Mouse (Mus musculus) gastrocnemius, postnatal 4 days (tissue): ENCODE measurements around the gene Scpep1. TPM values are rescaled to one million over a fixed set of nuclear protein-coding genes. Genes with fewer than 3 reads are reported as not detected.
"Not testable (repeated sequence)": the region's sequence is repeated elsewhere in the genome, so short reads cannot be mapped to it uniquely, and the experiment has no call there.

Experiments used
- DNase-seq, 2 experiments: peaks; one replicate each; pipeline ENCODE4 v3.0.0; 2021 to 2022; ENCODE audit warnings: low spot score in 2 of 2, mixed read lengths in 2 of 2
- long read RNA-seq, 2 experiments: library from polyadenylated mRNA; stranded (forward); transcript quantifications; one replicate each; pipeline ENCODE4 v2.0.0; 2021
- total RNA-seq, 2 experiments: library from RNA; stranded (reverse); gene quantifications; 2 replicates each; pipeline ENCODE4 v1.2.3; 2021

The Scpep1 gene
- total RNA-seq: 10 to 100 TPM; 37.2 to 44.1 TPM
- long read RNA-seq, experiment 1, transcript Scpep1-201 (13 exons, 2,097 nt): major isoform, 82 of 87 reads
- long read RNA-seq, experiment 1, partial matches to known transcripts: 2 of 87 reads
- long read RNA-seq, experiment 1, other reads (novel, unspliced or antisense): 3 of 87 reads
- long read RNA-seq, experiment 2, transcript Scpep1-201 (13 exons, 2,097 nt): major isoform, 87 of 99 reads
- long read RNA-seq, experiment 2, partial matches to known transcripts: 6 of 99 reads
- long read RNA-seq, experiment 2, other reads (novel, unspliced or antisense): 6 of 99 reads

GRCm38 (mm10) chr11:88955217-88955969 is at the start of gene Scpep1:
Gene Scpep1 (minus strand): TSS chr11:88955465.
- peak; percentile 91 to 98 for DNase-seq

DNA sequence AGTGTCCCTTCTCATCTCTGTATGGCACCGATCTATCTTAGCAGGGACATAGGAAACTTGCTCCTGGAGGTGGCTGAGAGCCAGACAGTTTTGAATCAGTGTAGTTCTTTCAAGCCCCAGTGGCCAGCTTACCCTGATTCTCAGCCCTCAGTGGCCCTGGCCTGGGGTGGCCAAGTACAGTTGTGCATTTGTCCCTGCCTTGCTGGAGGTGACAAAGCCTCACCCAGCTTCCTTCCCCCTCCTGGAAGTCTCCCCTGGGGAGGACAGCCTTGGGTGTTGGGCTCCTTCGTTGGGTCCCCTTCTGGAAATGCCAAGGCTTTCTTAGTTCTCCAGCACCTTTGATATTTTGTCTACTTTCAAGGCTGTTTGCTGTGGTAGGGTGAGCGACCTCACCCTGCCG is 48.5 kb upstream of the Scpep1 start:
- DNase-seq: no peak

GRCm38 (mm10) chr11:89003078-89003477 is 47.8 kb upstream of the Scpep1 start:
- no peak for DNase-seq

- peak in 1 of 2 experiments; percentile 6 for DNase-seq
Observed at GRCm38 (mm10) chr11:89002621-89003020, 47.4 kb upstream of the Scpep1 start.

GRCm38 (mm10) chr11:89002068-89002467 is 46.8 kb upstream of the Scpep1 start:
- no peak for DNase-seq

DNA sequence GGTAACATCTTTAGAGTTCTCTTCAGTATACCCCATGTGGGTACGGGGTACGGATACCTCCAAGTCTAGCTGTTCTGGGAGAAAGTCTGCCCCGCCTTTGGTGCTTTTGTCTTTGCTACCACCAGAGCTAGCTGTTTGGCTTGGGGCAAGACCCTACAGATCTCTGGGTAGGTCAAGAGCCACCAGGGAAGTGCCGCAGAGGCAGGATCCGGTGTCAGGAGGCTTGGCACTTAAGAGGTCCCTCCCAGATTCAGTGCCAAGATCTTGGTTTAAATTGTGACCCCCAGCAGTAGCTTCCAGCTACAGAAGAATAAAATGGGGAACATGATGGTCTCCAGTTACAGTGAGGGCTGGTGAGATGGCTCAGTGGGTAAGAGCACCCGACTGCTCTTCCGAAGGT is 46.3 kb upstream of the Scpep1 start:
- no peak for DNase-seq

- DNase-seq: no peak
Observed at GRCm38 (mm10) chr11:89000527-89000819, 45.2 kb upstream of the Scpep1 start.

- DNase-seq: peak in 1 of 2 experiments; percentile 41
Observed at GRCm38 (mm10) chr11:88999723-89000526, 44.7 kb upstream of the Scpep1 start.

DNA sequence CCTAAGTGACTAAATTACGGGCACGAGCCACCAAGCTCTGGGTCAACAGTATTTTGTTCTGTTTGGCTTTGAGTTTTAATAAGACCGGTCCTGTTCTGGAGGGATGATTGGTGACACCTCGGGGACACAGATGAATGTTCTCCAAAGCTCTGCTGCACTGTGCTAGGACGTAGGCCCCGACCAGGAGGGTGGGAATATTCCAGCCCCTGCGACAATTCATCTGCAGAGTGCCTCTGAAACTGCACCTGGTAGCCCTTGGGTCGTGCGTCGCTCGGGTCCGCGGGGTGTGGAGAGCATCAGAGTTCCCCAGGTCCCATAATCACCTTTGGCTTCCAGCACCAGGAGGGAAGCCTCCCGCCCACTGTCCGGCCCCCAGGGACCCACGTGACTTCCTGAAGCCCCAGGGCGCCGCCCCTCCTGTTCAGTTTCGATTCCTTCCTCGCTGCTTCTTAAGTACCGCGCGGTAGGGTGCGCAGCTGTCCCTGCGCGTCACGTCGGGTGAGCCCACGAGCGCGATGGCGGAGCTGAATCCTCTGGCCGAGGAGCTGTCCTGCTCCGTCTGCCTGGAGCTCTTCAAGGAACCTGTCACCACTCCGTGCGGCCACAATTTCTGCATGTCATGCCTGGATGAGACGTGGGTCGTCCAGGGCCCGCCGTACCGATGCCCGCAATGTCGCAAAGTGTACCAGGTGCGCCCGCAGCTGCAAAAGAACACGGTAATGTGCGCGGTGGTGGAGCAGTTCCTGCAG is 43.9 kb upstream of the Scpep1 start, which contains the start of gene Trim25:
Gene Trim25, plus strand, starts transcription at position 403 of the 749 bp plus-strand sequence.
- DNase-seq: peak; percentile 80 to 92

DNA sequence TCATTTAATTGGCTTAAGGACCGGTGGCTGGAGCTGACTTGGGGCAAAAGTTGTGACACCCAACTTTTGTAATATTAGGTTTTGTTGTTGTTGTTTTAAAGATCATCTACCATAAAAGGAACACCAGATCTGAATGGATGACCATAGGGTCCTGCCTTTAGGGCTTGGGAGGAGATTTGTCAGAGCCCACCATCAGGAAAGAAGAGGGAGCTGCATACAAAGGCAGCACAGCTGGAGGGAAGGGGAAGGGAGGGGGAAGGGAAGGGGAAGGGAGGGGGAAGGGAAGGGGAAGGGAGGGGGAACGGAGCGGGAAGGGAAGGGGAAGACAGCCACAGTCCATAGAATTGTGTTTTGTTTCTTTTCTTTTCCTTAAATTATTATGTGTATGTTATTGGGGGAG is 43.1 kb upstream of the Scpep1 start:
- DNase-seq: no peak

GRCm38 (mm10) chr11:88997343-88997742 is 42.1 kb upstream of the Scpep1 start:
- not testable (repeated sequence) for DNase-seq

GRCm38 (mm10) chr11:88996427-88996826 is 41.2 kb upstream of the Scpep1 start:
- peak in 1 of 2 experiments; percentile 6 for DNase-seq

GRCm38 (mm10) chr11:88995616-88996015 is 40.4 kb upstream of the Scpep1 start:
- DNase-seq: no peak

GRCm38 (mm10) chr11:88994492-88994891 is 39.2 kb upstream of the Scpep1 start:
- DNase-seq: no peak

DNA sequence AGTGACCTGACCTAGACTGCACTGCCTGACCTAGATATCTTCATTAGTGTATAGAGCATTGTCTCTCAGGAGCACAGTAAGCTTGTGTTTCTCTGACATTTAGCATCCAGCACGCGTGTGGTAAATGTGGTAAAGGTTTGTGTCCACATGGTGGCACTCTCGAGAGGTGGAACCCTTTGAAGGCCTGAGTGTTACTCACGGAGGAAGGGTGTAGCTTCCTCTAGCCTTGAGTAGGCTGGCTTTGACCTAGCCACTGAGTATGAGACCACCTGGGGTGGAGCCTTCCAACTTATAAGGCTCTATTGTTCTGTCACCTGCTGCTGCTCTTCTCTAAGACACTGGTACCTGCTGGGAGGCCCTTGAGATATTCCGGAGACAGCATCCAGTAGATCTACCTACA is 38.4 kb upstream of the Scpep1 start:
- peak in 1 of 2 experiments; percentile 37 for DNase-seq

DNA sequence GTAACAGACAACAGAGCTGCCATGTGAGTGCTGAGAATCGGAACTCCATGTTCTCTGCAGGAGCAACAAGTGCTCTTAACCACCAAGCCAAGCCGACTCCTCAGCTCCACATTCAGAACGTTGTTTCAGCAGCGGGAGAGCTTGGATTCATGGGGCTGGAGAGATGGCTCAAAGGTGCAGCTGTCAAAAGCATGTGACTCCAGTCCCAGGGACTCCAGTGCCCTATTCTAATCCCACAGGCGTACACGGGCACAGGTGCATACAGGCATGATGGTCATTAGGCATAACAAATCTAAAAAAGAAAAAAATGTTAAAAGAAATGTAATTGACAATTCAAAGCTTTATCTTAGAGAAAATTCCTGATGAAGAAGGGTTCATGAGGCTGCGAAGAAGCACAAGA is 37.9 kb upstream of the Scpep1 start:
- DNase-seq: peak in 1 of 2 experiments; percentile 6

DNA sequence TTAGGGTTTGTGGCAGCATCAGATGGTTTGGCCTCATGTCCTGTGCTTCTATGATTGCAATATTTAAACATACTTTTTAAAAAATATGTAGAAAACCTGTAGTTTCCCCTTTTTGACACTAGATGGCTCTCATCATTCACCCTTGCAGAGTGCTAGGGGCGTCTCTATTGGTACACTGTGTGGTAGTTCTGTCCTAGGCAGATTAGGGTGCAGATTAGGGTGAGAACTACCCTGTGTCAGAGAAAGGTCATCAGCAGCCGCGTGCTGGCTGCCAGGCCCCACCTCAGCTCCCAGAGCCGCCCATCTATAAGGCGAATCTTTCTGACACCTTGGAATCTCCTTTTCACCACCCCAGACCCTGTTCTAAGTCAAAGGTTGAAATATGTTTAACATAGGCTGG is 34.3 kb upstream of the Scpep1 start:
- DNase-seq: no peak

GRCm38 (mm10) chr11:88988956-88989355 is 33.7 kb upstream of the Scpep1 start:
- no peak for DNase-seq

GRCm38 (mm10) chr11:88986616-88987015 is 31.4 kb upstream of the Scpep1 start:
- DNase-seq: no peak

DNA sequence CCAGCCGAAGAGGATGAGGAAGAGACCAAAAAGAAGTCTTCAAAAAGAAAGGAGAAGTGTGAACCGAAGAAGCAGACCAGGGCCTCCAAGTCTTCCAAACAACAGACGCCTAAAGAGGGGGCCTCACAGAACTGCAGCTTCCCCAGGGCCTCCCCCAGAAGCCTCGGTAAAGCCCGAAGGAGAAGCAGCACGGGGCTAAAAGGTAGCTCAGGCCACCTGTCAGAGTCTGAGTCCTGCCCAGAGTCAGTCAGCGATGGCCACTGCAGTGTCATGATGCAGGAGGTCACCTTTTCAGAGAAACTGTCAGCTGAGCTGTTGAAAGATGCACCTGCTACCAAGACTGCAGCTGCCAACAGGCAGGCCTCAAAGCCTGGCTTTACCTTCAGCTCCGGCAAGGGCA is 26.1 kb upstream of the Scpep1 start:
- DNase-seq: no peak

GRCm38 (mm10) chr11:88977188-88977587 is 21.9 kb upstream of the Scpep1 start:
- DNase-seq: no peak
